Mouse (Mus musculus) yolk sac, embryonic 10.5 days (tissue): ENCODE measurements around the gene Accsl.

ENCODE experiments used
- DNase-seq: peaks from one replicate; pipeline ENCODE4 v3.0.0-alpha.2; 2017; ENCODE audit warnings: low spot score

Gene Accsl

GRCm38 (mm10) chr2:93809931-93810330, 59.0 kb downstream of the Accsl start:
- DNase-seq: no peak

- DNase-seq: no peak
These were observed 60.9 kb downstream of the Accsl start for GRCm38 (mm10) chr2:93808071-93808470.

- no peak for DNase-seq
These were observed 61.5 kb downstream of the Accsl start for GRCm38 (mm10) chr2:93807440-93807839.

GRCm38 (mm10) chr2:93806487-93807201, 62.3 kb downstream of the Accsl start:
- no peak for DNase-seq

- DNase-seq: no peak
These were observed 63.4 kb downstream of the Accsl start for GRCm38 (mm10) chr2:93805523-93805922.
